Mouse (Mus musculus): Measurements from ENCODE around the gene Aimp2.

The Aimp2 gene

GRCm38 (mm10) chr5:143902111-143902510 lies 7.5 kb downstream of the Aimp2 start:
- DNase-seq (ENCODE audit: low read depth): no peak

GRCm38 (mm10) chr5:143897635-143898330 lies 11.9 kb downstream of the Aimp2 start, which contains the start of gene Ankrd61:
Gene Ankrd61, minus strand, starts transcription at chr5:143897685.
- no peak for DNase-seq (ENCODE audit: low read depth)

- peak; percentile 51 for DNase-seq (ENCODE audit: low read depth)
These were observed 16.3 kb downstream of the Aimp2 start for GRCm38 (mm10) chr5:143893396-143893795.

DNA sequence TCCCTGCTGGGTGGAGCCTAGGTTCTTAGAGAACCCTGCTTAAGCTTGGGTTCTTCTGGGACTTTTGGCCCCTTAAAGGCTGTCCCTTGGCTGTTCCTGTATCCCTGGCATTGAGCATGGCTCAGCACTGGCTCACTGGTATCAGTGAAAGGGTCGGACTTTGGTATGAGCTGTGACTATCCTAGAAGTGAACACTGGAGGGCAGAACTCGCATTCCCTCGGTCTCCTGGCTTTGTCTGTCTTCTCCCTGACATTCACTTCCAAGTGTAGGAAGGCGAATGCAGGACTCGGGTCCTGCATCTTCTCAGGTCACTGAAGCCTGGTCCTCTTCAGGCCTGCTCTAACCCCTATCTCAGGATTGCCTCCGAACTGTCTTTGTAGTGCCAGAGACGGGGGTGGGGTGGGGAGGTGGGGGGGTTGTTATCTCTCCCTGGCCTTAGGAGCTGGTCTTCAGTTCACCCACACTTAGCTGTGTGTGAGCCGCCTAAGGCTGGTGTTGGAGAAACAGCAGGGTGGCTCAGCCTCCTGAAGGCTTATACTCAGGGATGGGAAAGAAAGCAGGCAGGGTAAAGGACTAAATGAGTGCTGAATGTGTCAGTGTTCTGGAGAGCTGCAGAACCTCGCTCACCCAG lies 17.3 kb downstream of the Aimp2 start:
- DNase-seq (ENCODE audit: low read depth): no peak

DNA sequence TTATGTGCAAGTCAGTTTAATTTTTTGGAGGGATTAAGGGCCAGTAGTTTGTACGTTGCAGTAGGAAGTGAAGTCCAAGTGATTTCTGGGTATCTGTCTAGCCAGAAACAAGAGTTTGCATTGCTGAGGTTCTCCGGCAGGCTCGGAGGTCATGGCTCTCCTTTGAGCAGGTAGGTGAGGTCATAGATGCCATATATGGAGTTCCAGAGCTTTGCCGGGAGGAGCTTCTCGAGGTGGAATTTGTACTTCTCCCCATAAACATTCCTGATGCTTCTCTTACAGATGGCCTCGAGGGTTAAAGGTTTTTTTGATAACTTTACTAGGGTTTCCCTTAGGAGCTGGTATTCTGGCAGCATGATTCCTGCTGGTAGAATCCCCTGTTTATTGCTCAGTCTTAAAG lies 18.9 kb downstream of the Aimp2 start:
- DNase-seq (ENCODE audit: low read depth): no peak

- DNase-seq (ENCODE audit: low read depth): no peak
These were observed 24.4 kb downstream of the Aimp2 start for GRCm38 (mm10) chr5:143885274-143885673.

GRCm38 (mm10) chr5:143874571-143874970 lies 35.1 kb downstream of the Aimp2 start:
- DNase-seq (ENCODE audit: low read depth): no peak

GRCm38 (mm10) chr5:143871547-143872169 lies 38.0 kb downstream of the Aimp2 start:
- DNase-seq (ENCODE audit: low read depth): no peak
